Mouse (Mus musculus): ENCODE data around the gene Cyp3a13.

DNA sequence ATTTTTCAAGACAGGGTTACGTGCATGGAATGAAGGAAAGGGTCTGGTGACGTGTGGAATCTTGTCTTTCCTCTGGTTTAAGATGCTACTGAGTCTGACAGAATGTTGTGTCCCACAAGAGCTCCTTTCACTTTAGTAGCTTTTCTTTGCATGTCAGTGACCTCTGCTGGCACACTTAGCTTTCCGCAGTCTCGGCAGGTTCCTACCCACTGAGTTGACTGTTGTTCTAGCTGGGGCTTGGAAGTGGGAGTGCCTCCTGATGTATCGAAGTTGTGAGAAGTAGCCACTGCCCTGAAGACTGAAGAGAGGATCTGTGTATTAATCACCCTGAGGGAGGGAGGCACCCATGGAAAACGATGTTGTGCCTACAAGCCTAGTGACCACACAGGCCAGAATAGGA lies 29.8 kb upstream of the Cyp3a13 start:
- no peak for TF ChIP-seq CTCF (IDR thresholded peaks at IDR 0.05; ENCODE audit: insufficient read depth, low read depth, low read length)
- no peak for TF ChIP-seq POLR2A (IDR thresholded peaks at IDR 0.05; ENCODE audit: insufficient read depth, low read depth, low read length)

Measured in olfactory bulb, adult 2 months (tissue).